Mouse (Mus musculus) heart, postnatal 4 days (tissue): ENCODE measurements around the gene Tgm5. TPM values are rescaled to one million over a fixed set of nuclear protein-coding genes. Genes with fewer than 3 reads are reported as not detected.
"Not testable (repeated sequence)": the region's sequence is repeated elsewhere in the genome, so short reads cannot be mapped to it uniquely, and the experiment has no call there.

Experiments used
- DNase-seq: peaks from one replicate; pipeline ENCODE4 v3.0.0; 2021
- total RNA-seq, 2 experiments: library from RNA; stranded (reverse); gene quantifications; 2 replicates each; pipeline ENCODE4 v1.2.3; 2021

The Tgm5 gene
- total RNA-seq, result not detected

GRCm38 (mm10) chr2:121085480-121086185 lies at the start of gene Tgm5:
Gene Tgm5 (minus strand): TSS chr2:121085841.
- DNase-seq, result no peak

- no peak for DNase-seq
Observed at GRCm38 (mm10) chr2:121132822-121133221, 47.2 kb upstream of the Tgm5 start.

- DNase-seq, result no peak
Observed at GRCm38 (mm10) chr2:121128865-121129620, 43.4 kb upstream of the Tgm5 start.

- no peak for DNase-seq
Observed at GRCm38 (mm10) chr2:121127536-121127935, 41.9 kb upstream of the Tgm5 start.

GRCm38 (mm10) chr2:121126302-121126701 lies 40.7 kb upstream of the Tgm5 start:
- not testable (repeated sequence) for DNase-seq

- DNase-seq, result no peak
Observed at GRCm38 (mm10) chr2:121119260-121119659, 33.6 kb upstream of the Tgm5 start.

- no peak for DNase-seq
Observed at GRCm38 (mm10) chr2:121115418-121115817, 29.8 kb upstream of the Tgm5 start.

GRCm38 (mm10) chr2:121109695-121110094 lies 24.1 kb upstream of the Tgm5 start, which contains the start of gene Tgm7:
Gene Tgm7 (minus strand): TSS chr2:121109795.
- no peak for DNase-seq

GRCm38 (mm10) chr2:121105940-121106339 lies 20.3 kb upstream of the Tgm5 start:
- DNase-seq, result no peak

- DNase-seq, result peak; percentile 71
Observed at GRCm38 (mm10) chr2:121102051-121102450, 16.4 kb upstream of the Tgm5 start.

GRCm38 (mm10) chr2:121089751-121090150 lies 4.1 kb upstream of the Tgm5 start:
- no peak for DNase-seq

- DNase-seq, result no peak
Observed at GRCm38 (mm10) chr2:121088507-121088906, 2.9 kb upstream of the Tgm5 start.

- DNase-seq, result no peak
Observed at GRCm38 (mm10) chr2:121082626-121083025, 3.0 kb downstream of the Tgm5 start.

- DNase-seq, result no peak
Observed at GRCm38 (mm10) chr2:121074747-121075146, 10.9 kb downstream of the Tgm5 start.

GRCm38 (mm10) chr2:121071871-121072270 lies 13.8 kb downstream of the Tgm5 start:
- no peak for DNase-seq

- DNase-seq, result no peak
Observed at GRCm38 (mm10) chr2:121069506-121069905, 16.1 kb downstream of the Tgm5 start.

GRCm38 (mm10) chr2:121067116-121067515 lies 18.5 kb downstream of the Tgm5 start:
- DNase-seq, result no peak

- DNase-seq, result no peak
Observed at GRCm38 (mm10) chr2:121061315-121061714, 24.3 kb downstream of the Tgm5 start.

- no peak for DNase-seq
Observed at GRCm38 (mm10) chr2:121057997-121058396, 27.6 kb downstream of the Tgm5 start.

GRCm38 (mm10) chr2:121055915-121056314 lies 29.7 kb downstream of the Tgm5 start:
- no peak for DNase-seq

- no peak for DNase-seq
Observed at GRCm38 (mm10) chr2:121054060-121054459, 31.6 kb downstream of the Tgm5 start.

GRCm38 (mm10) chr2:121052176-121052575 lies 33.5 kb downstream of the Tgm5 start:
- no peak for DNase-seq

- no peak for DNase-seq
Observed at GRCm38 (mm10) chr2:121045653-121046052, 40.0 kb downstream of the Tgm5 start.

GRCm38 (mm10) chr2:121041098-121041497 lies 44.5 kb downstream of the Tgm5 start:
- peak; percentile 42 for DNase-seq
